Mouse (Mus musculus) testis, adult 2 months (tissue): Measurements from ENCODE around the gene Alox12.

Source experiments
- CTCF ChIP-seq: fragments of 200-500 bp; IDR thresholded peaks from 2 replicates; pipeline ENCODE4 v1.5.1; 2012; ENCODE audit warnings: low read depth, mild to moderate bottlenecking, inconsistent platforms, low read length, moderate library complexity; ENCODE audit not compliant: control insufficient read depth, insufficient read depth, insufficient replicate concordance
- POLR2A ChIP-seq: fragments of 200-500 bp; IDR thresholded peaks from 2 replicates; pipeline ENCODE4 v1.6.1; 2012; ENCODE audit warnings: low read depth, mild to moderate bottlenecking, inconsistent platforms, low read length, moderate library complexity; ENCODE audit not compliant: control insufficient read depth

- TF ChIP-seq POLR2A = no peak
- TF ChIP-seq CTCF = no peak
These were observed 22.1 kb downstream of the Alox12 start for GRCm38 (mm10) chr11:70233016-70233415.
